Mouse (Mus musculus): Measurements from ENCODE around the gene Prss34.

Prss34 gene

GRCm38 (mm10) chr17:25318354-25318753 lies 20.2 kb downstream of the Prss34 start, which contains the start of gene Prss29:
Gene Prss29, plus strand, starts transcription at chr17:25318654.
- DNase-seq (ENCODE audit: low read depth), result no peak

- DNase-seq (ENCODE audit: low read depth), result no peak
These were observed 22.6 kb downstream of the Prss34 start for GRCm38 (mm10) chr17:25320819-25321218.

GRCm38 (mm10) chr17:25322930-25323329 lies 24.7 kb downstream of the Prss34 start:
- DNase-seq (ENCODE audit: low read depth), result no peak

- DNase-seq (ENCODE audit: low read depth), result no peak
These were observed 34.1 kb downstream of the Prss34 start for GRCm38 (mm10) chr17:25332321-25332720.

GRCm38 (mm10) chr17:25333943-25334342 lies 35.7 kb downstream of the Prss34 start:
- peak; percentile 34 for DNase-seq (ENCODE audit: low read depth)

GRCm38 (mm10) chr17:25338218-25338617 lies 40.0 kb downstream of the Prss34 start:
- no peak for DNase-seq (ENCODE audit: low read depth)

GRCm38 (mm10) chr17:25340003-25340402 lies 41.8 kb downstream of the Prss34 start:
- no peak for DNase-seq (ENCODE audit: low read depth)

GRCm38 (mm10) chr17:25341490-25341889 lies 43.3 kb downstream of the Prss34 start:
- DNase-seq (ENCODE audit: low read depth), result no peak

- DNase-seq (ENCODE audit: low read depth), result no peak
These were observed 47.3 kb downstream of the Prss34 start, which contains the start of gene Tpsab1 for GRCm38 (mm10) chr17:25345462-25345861. Gene Tpsab1, minus strand, starts transcription at chr17:25345562.

All from c-Kit-positive CD71-positive TER-119-negative erythroid progenitor cells, embryonic 14.5 days (primary cell).